Mouse (Mus musculus) kidney, postnatal 0 days (tissue): ENCODE data around the gene Wdr91. TPM values are rescaled to one million over a fixed set of nuclear protein-coding genes. Genes with fewer than 3 reads are reported as not detected.

Source experiments
- ATAC-seq: fragments of 200-750 bp; cut with Nextera tagmentation; replicated peaks from 2 replicates; pipeline ENCODE4 v1.8.0; 2017; ENCODE audit warnings: low read depth, moderate number of reproducible peaks, moderate TSS enrichment, moderate library complexity; ENCODE audit not compliant: low FRiP score
- DNase-seq: peaks from one replicate; pipeline ENCODE4 v3.0.0-alpha.2; 2016; ENCODE audit warnings: low spot score
- H3K27ac ChIP-seq: fragments of 300-500 bp; sonication (generic); 2 replicates; pipeline ENCODE4 v1.5.1; 2014; ENCODE audit warnings: mild to moderate bottlenecking
- H3K27me3 ChIP-seq: fragments of 300-500 bp; sonication (generic); 2 replicates; pipeline ENCODE4 v1.6.1; 2014; ENCODE audit warnings: low read length, mixed read lengths; ENCODE audit not compliant: insufficient read depth
- H3K36me3 ChIP-seq: fragments of 300-500 bp; sonication (generic); 2 replicates; pipeline ENCODE4 v1.6.1; 2014; ENCODE audit warnings: low read length, mixed read lengths; ENCODE audit not compliant: insufficient read depth
- H3K4me1 ChIP-seq: fragments of 300-500 bp; sonication (generic); replicated peaks from 2 replicates; pipeline ENCODE4 v1.6.1; 2014; ENCODE audit warnings: antibody characterized with exemption, low read length, mixed read lengths; ENCODE audit not compliant: insufficient read depth
- H3K4me2 ChIP-seq: fragments of 300-500 bp; sonication (generic); 2 replicates; pipeline ENCODE4 v1.6.1; 2014; ENCODE audit warnings: mild to moderate bottlenecking, low read length, moderate library complexity, mixed read lengths
- H3K4me3 ChIP-seq: fragments of 300-500 bp; sonication (generic); replicated peaks from 2 replicates; pipeline ENCODE4 v1.5.1; 2014; ENCODE audit warnings: low read depth, low read length
- H3K9ac ChIP-seq: fragments of 300-500 bp; sonication (generic); 2 replicates; pipeline ENCODE4 v1.6.1; 2014; ENCODE audit warnings: low read depth, low read length
- H3K9me3 ChIP-seq: fragments of 300-500 bp; sonication (generic); replicated peaks from 2 replicates; pipeline ENCODE4 v1.6.1; 2016; ENCODE audit warnings: low read length, inconsistent platforms, mixed read lengths
- CTCF ChIP-seq: IDR thresholded peaks from 2 replicates; pipeline ENCODE4 v1.5.1; 2016; ENCODE audit warnings: antibody characterized with exemption, low read depth, mild to moderate bottlenecking, moderate library complexity
- WGBS: fragments of 180-500 bp; shearing (Covaris S2); extraction: QIAGEN DNeasy Blood & Tissue Kit; methylation state at CpG from one replicate; pipeline ENCODE4 v1.1.7; 2014; 5-methylcytosine and 5-hydroxymethylcytosine counted together
- polyA plus RNA-seq: library from polyadenylated mRNA; unstranded; fragments of >200 nt; fragmentation: Nextera tagmentation; extraction: Ambion mirVana; gene quantifications from 2 replicates; pipeline ENCODE4 v1.2.1, GENCODE M21; 2015

Gene Wdr91
- polyA plus RNA-seq, 1 experiment from 2014 or later, result 10.6 TPM

DNA sequence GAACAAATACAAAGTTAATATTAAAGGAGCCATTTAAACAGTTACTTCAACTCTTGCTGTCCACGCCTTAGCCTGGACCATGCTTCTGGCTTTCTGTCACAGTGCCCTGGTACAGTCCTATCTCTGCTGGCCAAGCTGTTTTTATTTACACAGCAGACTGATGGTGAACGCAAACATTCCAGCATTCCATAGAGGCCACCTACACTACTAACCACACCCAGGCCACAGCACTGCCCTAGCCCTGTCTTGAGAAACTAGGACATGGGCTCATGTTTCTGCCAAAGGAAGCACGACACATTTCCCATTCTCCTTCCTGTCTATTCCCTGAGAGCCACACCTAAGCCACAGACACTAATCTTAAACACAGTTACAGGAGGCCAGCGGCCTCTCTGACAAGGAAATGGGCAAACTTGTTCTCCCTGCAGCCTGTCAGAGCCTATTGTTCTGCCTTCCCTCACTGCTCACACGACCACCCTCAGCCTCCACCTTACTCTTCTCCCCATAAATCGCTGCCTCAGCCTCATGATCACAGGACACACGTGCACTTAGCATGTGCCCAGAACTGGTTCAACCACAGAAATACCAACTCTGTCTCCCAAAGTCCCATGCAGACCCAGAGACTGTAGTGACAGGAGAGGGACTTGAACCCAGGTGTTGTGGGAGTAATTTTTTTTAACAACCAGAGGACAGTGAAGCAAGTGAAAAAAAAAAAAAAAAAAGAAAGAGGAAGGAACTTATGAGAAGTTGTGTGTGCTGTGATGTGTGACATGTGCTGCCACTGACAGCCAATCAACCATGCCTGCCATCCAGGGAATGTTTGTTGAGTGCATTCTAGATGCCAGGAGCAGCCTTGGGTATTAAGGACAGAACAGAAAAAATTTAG, 44.7 kb downstream of the Wdr91 start:
- peak; percentile 62 for DNase-seq

GRCm38 (mm10) chr6:34865213-34865612, 45.5 kb downstream of the Wdr91 start:
- Histone ChIP-seq H3K9me3 (no peaks in the 10 kb centered on the region), H3K36me3 (no peaks in the 10 kb centered on the region), H3K4me3 (no peak overlapping the region), H3K4me1 (peaks cover 15% of the 10 kb centered on the region), H3K9ac (no peak overlapping the region), H3K27me3 (no peaks in the 10 kb centered on the region), H3K27ac (peak overlapping the region; percentile 75), H3K4me2 (no peak overlapping the region)
- no peak for DNase-seq
- WGBS, result 42% methylated on average over 5 of the region's 5 CpGs
- TF ChIP-seq CTCF, result no peak
- ATAC-seq, result no peak

More for the DNA sequence above, 44.7 kb downstream of the Wdr91 start:
- TF ChIP-seq CTCF, result no peak
- Histone ChIP-seq H3K27me3 (no peaks in the 10 kb centered on the region), H3K36me3 (no peaks in the 10 kb centered on the region), H3K4me3 (no peak overlapping the region), H3K4me2 (no peak overlapping the region), H3K9ac (no peak overlapping the region), H3K27ac (peak overlapping the region; percentile 75), H3K9me3 (no peaks in the 10 kb centered on the region), H3K4me1 (peaks cover 15% of the 10 kb centered on the region)
- 47% methylated on average over 7 of the region's 7 CpGs for WGBS
- ATAC-seq, result peak; percentile 41; the same call in 1 of the 2 replicates

- peak overlapping the region; percentile 56; the same call in 1 of the 2 replicates for H3K4me2 ChIP-seq
- no peak for TF ChIP-seq CTCF
- H3K9ac ChIP-seq, result no peak overlapping the region
- H3K4me1 ChIP-seq, result peaks cover 15% of the 10 kb centered on the region
- no peak overlapping the region for H3K4me3 ChIP-seq
- no peak overlapping the region for H3K27ac ChIP-seq
- no peaks in the 10 kb centered on the region for H3K27me3 ChIP-seq
- H3K36me3 ChIP-seq, result no peaks in the 10 kb centered on the region
- no peak for ATAC-seq
- WGBS, result 53% methylated on average over 9 of the region's 9 CpGs
- no peak for DNase-seq
- H3K9me3 ChIP-seq, result no peaks in the 10 kb centered on the region
Observed at GRCm38 (mm10) chr6:34863786-34864514, 46.7 kb downstream of the Wdr91 start.

DNA sequence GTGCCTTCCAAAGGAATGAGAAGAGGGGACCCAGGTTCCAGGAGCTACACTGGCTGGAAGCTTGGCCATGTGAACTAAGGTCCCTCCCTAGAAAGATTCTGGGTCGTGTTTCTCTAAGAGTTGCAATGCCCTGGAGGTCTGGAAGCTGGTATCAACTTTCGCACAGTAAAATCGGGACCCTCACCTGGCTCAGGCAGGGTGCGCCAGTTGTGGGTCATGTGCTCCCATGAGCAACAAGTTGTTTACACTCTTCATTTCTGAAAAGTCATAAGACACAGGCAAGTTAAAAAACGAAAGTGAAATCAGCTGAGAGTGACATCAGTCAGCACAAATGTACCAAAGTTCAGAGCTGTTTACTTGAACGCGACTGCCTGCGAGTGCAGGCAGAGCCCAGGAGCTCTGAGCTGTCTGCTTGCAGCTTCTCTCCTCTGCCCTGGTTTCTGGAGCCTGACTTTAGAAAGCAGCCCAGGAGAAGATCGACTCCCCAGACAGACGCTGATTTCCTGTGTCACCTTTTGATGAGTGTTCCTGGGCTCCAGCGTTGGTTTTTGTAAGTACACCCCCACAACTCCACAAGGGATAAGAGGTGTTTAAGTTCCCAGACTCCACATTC, 47.8 kb downstream of the Wdr91 start, which contains the start of gene Tmem140:
Tmem140 (plus strand) TSS at position 356 of the 613 bp plus-strand sequence.
- WGBS, result 14% methylated on average over 11 of the region's 11 CpGs

GRCm38 (mm10) chr6:34862381-34862780, 48.3 kb downstream of the Wdr91 start:
- Histone ChIP-seq H3K4me2 (peak overlapping the region; percentile 56), H3K9me3 (no peaks in the 10 kb centered on the region), H3K9ac (peak overlapping the region; percentile 44; the same call in 1 of the 2 replicates), H3K36me3 (no peaks in the 10 kb centered on the region), H3K27me3 (no peaks in the 10 kb centered on the region), H3K4me1 (peaks cover 15% of the 10 kb centered on the region), H3K27ac (peak overlapping the region; percentile 60; the same call in 1 of the 2 replicates), H3K4me3 (no peak overlapping the region)
- no peak for DNase-seq
- WGBS, result 93% methylated on average over 6 of the region's 6 CpGs
- ATAC-seq, result no peak
- no peak for TF ChIP-seq CTCF

More for the DNA sequence above, 47.8 kb downstream of the Wdr91 start, which contains the start of gene Tmem140:
- H3K4me3 ChIP-seq, result peak within 1 kb of the TSS; percentile 27
- no peaks in the 10 kb centered on the region for H3K27me3 ChIP-seq
- TF ChIP-seq CTCF, result no peak
- peak within 1 kb of the TSS; percentile 44; the same call in 1 of the 2 replicates for H3K9ac ChIP-seq
- peak within 1 kb of the TSS; percentile 56 for H3K4me2 ChIP-seq
- H3K4me1 ChIP-seq, result peaks cover 15% of the 10 kb centered on the region
- H3K9me3 ChIP-seq, result no peaks in the 10 kb centered on the region
- H3K36me3 ChIP-seq, result no peaks in the 10 kb centered on the region
- peak within 1 kb of the TSS; percentile 60 for H3K27ac ChIP-seq
- DNase-seq (peak; percentile 81), ATAC-seq (peak; percentile 72)

GRCm38 (mm10) chr6:34861546-34862053, 49.1 kb downstream of the Wdr91 start:
- Histone ChIP-seq H3K27me3 (no peaks in the 10 kb centered on the region), H3K4me1 (peaks cover 15% of the 10 kb centered on the region), H3K27ac (no peak overlapping the region), H3K36me3 (no peaks in the 10 kb centered on the region), H3K9me3 (no peaks in the 10 kb centered on the region), H3K9ac (no peak overlapping the region), H3K4me3 (no peak overlapping the region), H3K4me2 (no peak overlapping the region)
- TF ChIP-seq CTCF, result no peak
- ATAC-seq (no peak), DNase-seq (no peak)
- WGBS, result 89% methylated on average over 11 of the region's 11 CpGs
